Mouse (Mus musculus) adrenal gland, postnatal 10 days (tissue): Measurements from ENCODE around the gene Etl4. TPM values are rescaled to one million over a fixed set of nuclear protein-coding genes. Genes with fewer than 3 reads are reported as not detected.

Source experiments
- DNase-seq: peaks from one replicate; pipeline ENCODE4 v3.0.0; 2021; ENCODE audit warnings: mixed read lengths
- long read RNA-seq, 2 experiments: library from polyadenylated mRNA; stranded (forward); transcript quantifications; one replicate each; pipeline ENCODE4 v2.0.0; 2021
- total RNA-seq, 2 experiments: library from RNA; stranded (reverse); gene quantifications; 2 replicates each; pipeline ENCODE4 v1.2.3; 2021

The Etl4 gene
- total RNA-seq = 10 to 100 TPM; 34.0 to 57.7 TPM
- long read RNA-seq, experiment 1, partial matches to known transcripts = 1 of 12 reads
- long read RNA-seq, experiment 1, other reads (novel, unspliced or antisense) = 11 of 12 reads
- long read RNA-seq, experiment 2, partial matches to known transcripts = 1 of 4 reads
- long read RNA-seq, experiment 2, other reads (novel, unspliced or antisense) = 3 of 4 reads

- peak; percentile 32 for DNase-seq
Observed at GRCm38 (mm10) chr2:19909171-19909899, at the start of gene Etl4. Etl4 (plus strand) TSS chr2:19909780.

- DNase-seq = no peak
Observed at GRCm38 (mm10) chr2:19869167-19869566, 40.4 kb upstream of the Etl4 start.

DNA sequence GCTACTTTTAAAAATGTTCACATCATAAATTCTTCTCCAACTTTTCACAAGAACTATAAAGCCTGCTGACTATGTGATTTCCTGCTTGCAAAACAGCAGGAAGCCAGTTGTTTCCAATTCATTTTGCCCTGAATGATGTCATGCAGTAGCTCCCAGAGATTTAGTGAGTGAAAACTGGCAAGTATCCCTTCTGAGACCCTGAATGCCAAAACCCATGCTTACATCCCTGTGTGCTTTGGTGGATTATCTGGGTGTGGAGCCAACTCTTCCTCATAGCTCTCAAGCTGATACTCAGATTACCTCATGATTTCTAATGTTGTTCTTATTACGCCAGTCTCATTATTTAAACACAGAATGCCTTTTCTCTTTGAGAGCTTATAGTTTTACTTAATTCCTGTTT, 37.7 kb upstream of the Etl4 start:
- no peak for DNase-seq

- DNase-seq = no peak
Observed at GRCm38 (mm10) chr2:19890875-19891274, 18.7 kb upstream of the Etl4 start.

- DNase-seq = no peak
Observed at GRCm38 (mm10) chr2:19909900-19910780, 560 bp downstream of the Etl4 start.

- DNase-seq = no peak
Observed at GRCm38 (mm10) chr2:19910781-19911175, 1.2 kb downstream of the Etl4 start.

DNA sequence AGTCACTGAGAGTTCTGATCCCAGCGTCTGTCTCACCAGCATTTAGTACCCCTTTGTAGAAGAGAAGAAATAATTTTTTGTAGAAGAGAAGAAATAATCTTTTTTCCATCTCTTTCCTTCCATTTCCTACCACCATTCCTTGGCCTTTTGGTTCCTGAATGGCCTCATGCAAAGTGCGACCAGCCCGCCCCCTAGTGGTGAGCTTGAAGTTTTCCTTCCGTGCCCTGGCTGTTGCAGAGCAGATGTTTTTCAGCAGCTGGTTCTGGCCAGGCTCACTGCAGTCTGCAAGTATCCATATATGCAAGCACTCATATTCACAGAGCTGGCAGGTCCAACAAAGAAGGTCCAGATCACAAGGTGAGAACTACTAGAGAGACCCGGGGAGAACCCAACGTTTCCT, 9.6 kb downstream of the Etl4 start:
- peak; percentile 83 for DNase-seq

DNA sequence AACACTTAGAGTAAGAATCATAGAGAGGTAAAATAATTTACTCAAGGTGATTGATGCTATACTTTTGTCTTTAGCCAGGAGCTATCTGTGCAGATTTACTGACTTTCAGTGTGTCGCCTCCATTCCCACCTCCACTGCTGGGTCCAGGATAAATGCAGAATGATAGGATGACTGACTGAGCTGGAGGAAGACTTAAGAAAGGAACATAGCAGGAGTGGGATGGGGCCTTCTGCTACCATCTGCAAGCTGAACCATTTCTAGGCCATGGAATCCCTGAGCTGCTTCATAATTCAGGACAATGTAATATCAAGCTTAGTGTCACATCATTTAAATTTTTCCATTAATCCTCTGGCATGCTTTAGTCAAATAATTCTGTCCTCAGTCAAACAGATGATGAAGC, 20.4 kb downstream of the Etl4 start:
- DNase-seq = no peak

DNA sequence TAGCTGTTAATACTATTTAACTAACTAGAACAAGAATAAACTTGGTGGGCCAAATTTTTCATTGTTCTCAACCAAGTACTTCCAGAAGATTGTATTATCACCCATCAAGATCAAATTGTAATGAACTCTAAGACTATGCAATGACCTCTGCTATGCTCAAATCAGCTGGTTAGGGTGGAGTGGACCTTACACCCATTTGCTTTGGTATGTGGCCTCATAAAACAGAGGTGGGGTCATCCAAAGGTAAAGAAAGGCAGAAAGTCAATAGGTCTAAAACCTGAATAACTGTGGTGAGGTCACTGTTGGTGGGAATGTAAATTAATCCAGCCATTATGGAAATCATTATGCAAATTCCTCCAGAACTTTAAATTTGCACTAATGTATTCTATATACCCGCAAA, 24.3 kb downstream of the Etl4 start:
- no peak for DNase-seq

DNA sequence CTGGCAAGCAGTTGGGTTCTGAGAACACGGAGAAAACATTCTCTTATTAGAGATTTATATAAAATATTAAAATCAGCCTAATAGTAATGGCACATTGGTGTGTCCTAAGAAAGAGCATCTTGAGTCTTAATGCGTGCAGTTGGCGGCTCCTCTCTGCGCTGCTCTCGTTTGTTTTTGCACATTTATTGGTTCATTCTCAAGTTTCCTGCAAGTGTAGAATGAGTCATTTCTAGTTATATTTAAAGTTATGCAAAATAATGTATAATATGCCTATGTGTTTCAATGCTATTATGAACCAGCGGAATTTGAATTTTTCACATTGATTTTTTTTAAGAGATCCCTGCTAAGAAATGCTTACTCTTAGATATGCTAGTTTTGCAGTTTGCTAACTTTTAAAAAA, 35.6 kb downstream of the Etl4 start:
- DNase-seq = no peak

GRCm38 (mm10) chr2:19953028-19953427, 43.4 kb downstream of the Etl4 start:
- no peak for DNase-seq

DNA sequence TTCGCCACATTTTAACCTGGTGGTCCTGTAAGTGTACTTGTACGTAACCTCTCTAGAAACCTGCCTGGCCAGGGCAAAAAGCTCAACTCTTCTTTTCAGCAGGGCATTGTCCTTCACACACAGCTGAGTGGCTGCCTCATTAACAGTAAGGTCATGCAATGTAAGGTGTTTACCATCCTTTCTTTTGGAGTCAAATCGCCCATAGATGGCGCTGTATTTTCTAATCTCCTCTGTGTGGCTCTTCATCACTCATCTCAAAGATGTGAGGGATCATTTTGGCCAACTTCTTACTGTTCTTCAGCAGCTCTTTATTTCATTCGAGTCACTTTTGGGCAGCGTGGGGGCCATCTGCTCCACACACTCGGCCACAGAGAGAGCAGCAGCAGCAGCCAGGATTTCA, 56.9 kb downstream of the Etl4 start:
- no peak for DNase-seq

- no peak for DNase-seq
Observed at GRCm38 (mm10) chr2:20037671-20038070, 128.1 kb downstream of the Etl4 start.

- no peak for DNase-seq
Observed at GRCm38 (mm10) chr2:20072377-20072776, 162.8 kb downstream of the Etl4 start.

- no peak for DNase-seq
Observed at GRCm38 (mm10) chr2:20076118-20076796, 166.7 kb downstream of the Etl4 start.

DNA sequence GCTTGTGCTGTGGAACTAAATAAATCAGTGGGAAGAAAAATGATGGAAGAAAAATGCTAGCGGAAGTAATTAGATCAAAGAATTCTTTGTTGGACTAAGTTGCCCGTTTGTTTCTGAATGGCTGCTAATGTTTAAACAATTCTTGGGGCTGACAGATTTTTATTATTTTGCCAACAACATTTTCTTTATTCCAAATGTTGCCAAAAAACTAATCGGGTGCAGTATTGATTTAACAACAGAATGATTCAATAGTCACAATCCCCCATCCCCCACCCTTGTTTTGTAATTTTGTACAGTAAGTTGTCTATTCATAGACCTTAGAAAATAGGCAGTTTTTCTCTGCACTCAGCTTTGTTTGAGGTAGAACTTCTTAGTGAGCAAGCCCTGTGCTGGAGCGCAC, 175.2 kb downstream of the Etl4 start:
- no peak for DNase-seq

DNA sequence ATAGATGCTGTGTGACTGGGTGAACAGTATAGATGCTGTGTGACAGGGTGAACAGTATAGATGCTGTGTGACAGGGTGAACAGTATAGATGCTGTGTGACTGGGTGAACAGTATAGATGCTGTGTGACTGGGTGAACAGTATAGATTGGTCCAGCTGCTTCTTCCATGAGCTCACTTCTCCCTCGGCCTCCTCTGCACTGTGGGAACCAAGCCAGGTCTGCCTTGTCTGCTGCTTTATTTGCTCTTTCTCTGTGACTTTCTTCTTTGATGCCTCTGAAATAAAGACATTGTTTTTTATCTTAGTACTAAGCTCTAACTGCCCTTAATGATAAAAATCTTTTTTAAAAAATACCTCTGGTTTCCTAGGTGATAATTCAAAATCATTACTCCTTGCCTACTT, 195.9 kb downstream of the Etl4 start:
- no peak for DNase-seq

DNA sequence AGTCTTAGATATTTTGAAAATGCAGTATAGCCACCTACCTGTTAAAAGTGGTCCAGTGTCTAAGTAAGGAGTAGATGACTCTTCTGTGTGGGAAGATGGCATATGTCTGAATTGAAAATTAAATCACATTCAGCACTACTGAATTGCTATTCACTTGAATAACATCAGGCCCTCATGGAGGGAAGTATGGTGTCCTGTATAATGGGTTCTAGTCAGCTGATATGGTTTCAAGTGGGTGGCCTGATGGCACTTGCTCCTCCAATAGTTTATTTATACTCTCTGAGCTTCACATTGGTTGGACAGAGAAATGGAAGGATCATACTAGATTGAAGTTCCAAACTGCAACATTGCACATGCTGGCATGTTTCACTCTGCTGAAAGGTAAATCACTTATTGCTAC, 202.1 kb downstream of the Etl4 start:
- DNase-seq = no peak

GRCm38 (mm10) chr2:20125914-20126313, 216.3 kb downstream of the Etl4 start:
- no peak for DNase-seq

- DNase-seq = peak; percentile 3
Observed at GRCm38 (mm10) chr2:20131792-20132191, 222.2 kb downstream of the Etl4 start.

DNA sequence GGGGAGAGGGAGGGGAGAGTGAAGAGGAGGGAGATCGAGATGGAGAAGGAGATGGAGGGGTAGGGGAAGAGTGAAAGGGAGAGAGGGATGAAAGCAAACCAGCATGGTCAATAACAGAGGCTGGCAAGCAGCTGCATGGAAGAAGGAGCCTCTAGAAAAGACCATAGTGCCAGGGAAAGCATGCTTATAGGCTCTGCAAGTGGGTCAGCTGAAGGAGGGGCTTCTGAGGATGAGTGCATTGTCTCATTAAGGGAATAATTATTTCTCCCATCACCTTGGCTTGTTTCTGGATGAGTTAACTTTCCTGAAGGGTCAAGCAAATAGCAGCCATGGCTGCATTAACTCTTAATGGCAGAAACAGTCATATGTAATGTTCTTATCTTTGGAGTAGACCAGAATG, 228.8 kb downstream of the Etl4 start:
- no peak for DNase-seq

- DNase-seq = no peak
Observed at GRCm38 (mm10) chr2:20145368-20145767, 235.8 kb downstream of the Etl4 start.

GRCm38 (mm10) chr2:20167073-20167472, 257.5 kb downstream of the Etl4 start:
- no peak for DNase-seq
